Mouse (Mus musculus): ENCODE results near the gene Zscan5b. TPM values are rescaled to one million over a fixed set of nuclear protein-coding genes. Genes with fewer than 3 reads are reported as not detected.

Zscan5b gene
- not detected in 2 replicates for polyA plus RNA-seq (2021; fragmentation: Nextera tagmentation)
- long read RNA-seq, experiment 1 = 0 reads
- long read RNA-seq, experiment 2 = 0 reads

GRCm38 (mm10) chr7:6221978-6222377 is at the start of gene Zscan5b:
Gene Zscan5b, plus strand, starts transcription at chr7:6222278.

GRCm38 (mm10) chr7:6196790-6197189 is 25.3 kb upstream of the Zscan5b start, which contains the start of gene Galp:
Gene Galp, plus strand, starts transcription at chr7:6197090.

GRCm38 (mm10) chr7:6252410-6252809 is 30.3 kb downstream of the Zscan5b start, which contains the start of gene Epp13:
Gene Epp13, plus strand, starts transcription at chr7:6252710.

GRCm38 (mm10) chr7:6285842-6286705 is 64.0 kb downstream of the Zscan5b start, which contains the start of gene Zfp667:
Gene Zfp667, plus strand, starts transcription at chr7:6286579.

Other genes with a start within 250 kb of the Zscan5b start
- not detected in 2 replicates for gene Vmn1r65, start 211.3 kb upstream of the Zscan5b start, polyA plus RNA-seq (2021; fragmentation: Nextera tagmentation)
- not detected in 2 replicates for gene Nlrp4c, start 177.1 kb upstream of the Zscan5b start, polyA plus RNA-seq (2021; fragmentation: Nextera tagmentation)
- gene Zfp787, start 66.3 kb upstream of the Zscan5b start, polyA plus RNA-seq (2021; fragmentation: Nextera tagmentation) = 7.5 and 10.9 TPM in 2 replicates
- gene Zfp444, start 50.1 kb upstream of the Zscan5b start, polyA plus RNA-seq (2021; fragmentation: Nextera tagmentation) = 35.4 and 44.9 TPM in 2 replicates
- not detected in 2 replicates for gene Galp, start 25.2 kb upstream of the Zscan5b start, polyA plus RNA-seq (2021; fragmentation: Nextera tagmentation)
- gene Epp13, start 30.4 kb downstream of the Zscan5b start, polyA plus RNA-seq (2021; fragmentation: Nextera tagmentation) = not detected in 2 replicates
- 13.7 and 16.4 TPM in 2 replicates for gene Zfp667, start 64.3 kb downstream of the Zscan5b start, polyA plus RNA-seq (2021; fragmentation: Nextera tagmentation)
- 6.0 and 7.6 TPM in 2 replicates for gene Zfp583, start 109.0 kb downstream of the Zscan5b start, polyA plus RNA-seq (2021; fragmentation: Nextera tagmentation)
- 1.6 and 1.8 TPM in 2 replicates for gene Gm3854, start 121.5 kb downstream of the Zscan5b start, polyA plus RNA-seq (2021; fragmentation: Nextera tagmentation)
- gene Zfp78, start 141.0 kb downstream of the Zscan5b start, polyA plus RNA-seq (2021; fragmentation: Nextera tagmentation) = 2.5 and 3.9 TPM in 2 replicates
- 3.8 and 4.9 TPM in 2 replicates for gene Zfp28, start 161.0 kb downstream of the Zscan5b start, polyA plus RNA-seq (2021; fragmentation: Nextera tagmentation)
- gene Smim17, start 176.4 kb downstream of the Zscan5b start, polyA plus RNA-seq (2021; fragmentation: Nextera tagmentation) = 3.7 and 4.4 TPM in 2 replicates
- 0.06 and 0.09 TPM in 2 replicates for gene Gm20715, start 188.0 kb downstream of the Zscan5b start, polyA plus RNA-seq (2021; fragmentation: Nextera tagmentation)
- 1.4 and 1.7 TPM in 2 replicates for gene Olfr1344, start 216.4 kb downstream of the Zscan5b start, polyA plus RNA-seq (2021; fragmentation: Nextera tagmentation)
- gene Olfr1336, start 233.9 kb downstream of the Zscan5b start, polyA plus RNA-seq (2021; fragmentation: Nextera tagmentation) = 0.05 TPM in 1 of 2 replicates, not detected in the other
- not detected in 2 replicates for gene Olfr1346, start 244.8 kb downstream of the Zscan5b start, polyA plus RNA-seq (2021; fragmentation: Nextera tagmentation)

Data from layer of hippocampus, adult 6 months (tissue).